Mouse (Mus musculus): ENCODE measurements around the gene Dpy19l3. TPM values are rescaled to one million over a fixed set of nuclear protein-coding genes. Genes with fewer than 3 reads are reported as not detected.

Gene Dpy19l3
- polyA plus RNA-seq, 1 experiment from 2014 or later: 39.2 TPM

DNA sequence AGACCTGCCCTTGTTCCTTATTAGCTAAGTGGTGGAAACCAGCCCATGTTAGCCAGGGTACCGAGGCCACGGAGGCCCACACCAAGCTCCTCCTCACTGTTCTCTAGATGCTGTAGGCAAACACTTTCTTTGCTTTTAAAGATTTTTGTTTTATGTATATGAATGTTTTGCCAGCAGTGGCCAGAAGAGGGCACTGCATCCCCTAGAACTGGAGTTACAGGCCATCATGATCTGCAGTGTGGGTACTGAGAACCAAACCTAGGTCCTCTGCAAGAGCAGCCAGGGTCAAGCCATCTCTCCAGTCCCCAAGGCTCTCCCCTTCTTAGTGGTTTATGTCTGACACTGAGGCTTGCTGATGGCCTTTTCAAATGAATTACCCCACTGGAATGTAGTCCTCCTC lies 31.2 kb downstream of the Dpy19l3 start:
- 94% methylated on average over 2 of the region's 2 CpGs for WGBS
- no peak overlapping the region for H3K4me3 ChIP-seq
- no peak overlapping the region for H3K27ac ChIP-seq (replicated peaks)
- no peaks in the 10 kb centered on the region for H3K27me3 ChIP-seq
- H3K36me3 ChIP-seq: peaks cover 65% of the 10 kb centered on the region
- no peak for ATAC-seq (ENCODE audit: low FRiP score, low read depth)
- no peaks in the 10 kb centered on the region for H3K9me3 ChIP-seq
- H3K4me2 ChIP-seq (replicated peaks): no peak overlapping the region
- no peaks in the 10 kb centered on the region for H3K4me1 ChIP-seq
- H3K9ac ChIP-seq (replicated peaks): no peak overlapping the region

GRCm38 (mm10) chr7:35718421-35719178 lies 35.7 kb downstream of the Dpy19l3 start:
- Histone ChIP-seq H3K4me3 (no peak overlapping the region), H3K36me3 (peaks cover 59% of the 10 kb centered on the region), H3K4me1 (no peaks in the 10 kb centered on the region), H3K9ac (replicated peaks) (no peak overlapping the region), H3K27ac (replicated peaks) (no peak overlapping the region), H3K9me3 (no peaks in the 10 kb centered on the region), H3K27me3 (no peaks in the 10 kb centered on the region), H3K4me2 (replicated peaks) (no peak overlapping the region)
- WGBS: 87% methylated on average over 8 of the region's 8 CpGs
- ATAC-seq (ENCODE audit: low FRiP score, low read depth): no peak

- Histone ChIP-seq H3K4me3 (no peak overlapping the region), H3K36me3 (peaks cover 55% of the 10 kb centered on the region), H3K9ac (replicated peaks) (no peak overlapping the region), H3K4me2 (replicated peaks) (no peak overlapping the region), H3K27me3 (no peaks in the 10 kb centered on the region), H3K27ac (replicated peaks) (no peak overlapping the region), H3K9me3 (no peaks in the 10 kb centered on the region), H3K4me1 (no peaks in the 10 kb centered on the region)
- no peak for ATAC-seq (ENCODE audit: low FRiP score, low read depth)
- WGBS: 90% methylated on average over 5 of the region's 5 CpGs
Measured at GRCm38 (mm10) chr7:35710366-35710765, 43.9 kb downstream of the Dpy19l3 start.

GRCm38 (mm10) chr7:35708101-35708500 lies 46.2 kb downstream of the Dpy19l3 start:
- H3K36me3 ChIP-seq: peaks cover 49% of the 10 kb centered on the region
- 92% methylated on average over 16 of the region's 16 CpGs for WGBS

GRCm38 (mm10) chr7:35699005-35699404 lies 55.2 kb downstream of the Dpy19l3 start:
- no peak for ATAC-seq (ENCODE audit: low FRiP score, low read depth)
- H3K9me3 ChIP-seq: no peaks in the 10 kb centered on the region
- no peaks in the 10 kb centered on the region for H3K4me1 ChIP-seq
- no peaks in the 10 kb centered on the region for H3K27me3 ChIP-seq
- H3K4me2 ChIP-seq (replicated peaks): no peak overlapping the region
- peaks cover 48% of the 10 kb centered on the region for H3K36me3 ChIP-seq
- 94% methylated on average over 8 of the region's 8 CpGs for WGBS
- H3K27ac ChIP-seq (replicated peaks): no peak overlapping the region
- H3K9ac ChIP-seq (replicated peaks): no peak overlapping the region
- no peak overlapping the region for H3K4me3 ChIP-seq

More at GRCm38 (mm10) chr7:35708101-35708500, 46.2 kb downstream of the Dpy19l3 start:
- Histone ChIP-seq H3K27ac (replicated peaks) (no peak overlapping the region), H3K4me2 (replicated peaks) (no peak overlapping the region), H3K4me3 (no peak overlapping the region), H3K9ac (replicated peaks) (no peak overlapping the region), H3K9me3 (no peaks in the 10 kb centered on the region), H3K4me1 (no peaks in the 10 kb centered on the region), H3K27me3 (no peaks in the 10 kb centered on the region)
- no peak for ATAC-seq (ENCODE audit: low FRiP score, low read depth)

DNA sequence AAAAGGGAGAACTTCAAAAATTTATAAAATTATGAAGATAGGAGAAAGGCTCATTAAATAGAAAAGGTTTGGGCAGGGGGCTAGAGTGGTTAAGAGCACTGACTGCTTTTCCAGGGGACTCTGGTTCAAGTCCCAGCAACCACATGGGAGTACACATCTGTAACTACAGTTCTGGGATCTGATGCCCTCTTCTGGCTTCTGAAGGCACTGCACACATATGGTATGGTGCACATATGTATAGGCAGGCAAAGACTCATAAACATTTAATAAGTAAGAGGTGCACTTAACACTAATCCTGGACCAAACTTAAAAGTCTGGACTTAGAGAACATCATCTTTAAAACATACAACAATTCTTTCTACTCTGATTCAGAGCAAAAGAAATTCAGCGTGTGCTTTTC lies 56.2 kb downstream of the Dpy19l3 start:
- 95% methylated on average over 1 of the region's 1 CpGs for WGBS
- Histone ChIP-seq H3K9me3 (no peaks in the 10 kb centered on the region), H3K27ac (replicated peaks) (no peak overlapping the region), H3K9ac (replicated peaks) (no peak overlapping the region), H3K27me3 (no peaks in the 10 kb centered on the region), H3K4me3 (no peak overlapping the region), H3K4me1 (no peaks in the 10 kb centered on the region), H3K4me2 (replicated peaks) (no peak overlapping the region), H3K36me3 (peaks cover 38% of the 10 kb centered on the region)
- no peak for ATAC-seq (ENCODE audit: low FRiP score, low read depth)

DNA sequence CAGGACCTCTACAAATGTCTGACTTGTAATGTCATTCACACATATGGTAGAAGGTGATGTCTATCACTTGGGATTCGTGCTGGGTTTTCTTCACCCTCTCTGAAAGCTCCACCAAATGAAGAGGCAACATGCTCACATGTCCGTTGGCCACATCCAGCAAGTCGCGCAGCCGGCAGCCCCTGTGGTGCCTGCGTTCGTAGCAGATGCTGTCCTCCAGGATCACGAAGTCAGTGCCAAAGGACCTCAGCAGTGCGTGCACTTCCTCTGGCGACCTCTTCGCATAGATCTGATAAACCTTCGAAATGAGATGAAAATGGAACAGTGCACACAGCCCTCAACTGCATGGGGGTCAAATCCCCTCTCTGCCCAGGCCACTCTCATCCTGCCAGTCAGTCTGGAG lies 61.6 kb downstream of the Dpy19l3 start:
- H3K36me3 ChIP-seq: peaks cover 33% of the 10 kb centered on the region
- H3K9ac ChIP-seq (replicated peaks): no peak overlapping the region
- 93% methylated on average over 12 of the region's 12 CpGs for WGBS
- H3K27me3 ChIP-seq: no peaks in the 10 kb centered on the region
- peaks cover 9% of the 10 kb centered on the region for H3K4me1 ChIP-seq
- no peaks in the 10 kb centered on the region for H3K9me3 ChIP-seq
- H3K4me2 ChIP-seq (replicated peaks): no peak overlapping the region
- no peak for ATAC-seq (ENCODE audit: low FRiP score, low read depth)
- H3K27ac ChIP-seq (replicated peaks): no peak overlapping the region
- H3K4me3 ChIP-seq: no peak overlapping the region

DNA sequence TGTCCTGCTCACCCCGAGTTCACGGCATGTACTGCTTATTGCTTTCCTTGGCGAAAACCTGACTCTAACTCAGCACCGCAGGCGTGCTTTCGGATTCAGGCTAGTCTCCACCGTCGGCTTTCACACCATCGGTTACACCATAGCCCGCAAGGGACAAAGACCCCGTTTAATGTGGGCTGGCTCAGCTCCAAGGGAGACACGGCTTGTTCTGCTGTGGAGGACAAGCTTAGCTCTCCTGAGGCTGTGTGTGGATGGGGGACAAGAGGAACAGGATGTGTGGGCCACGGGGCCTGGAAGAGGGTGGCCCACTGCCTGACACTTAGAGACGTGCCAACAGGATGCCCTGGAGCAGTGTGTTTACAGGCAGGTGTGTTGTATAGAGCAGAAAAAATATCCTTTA lies 62.1 kb downstream of the Dpy19l3 start:
- Histone ChIP-seq H3K9ac (replicated peaks) (no peak overlapping the region), H3K4me2 (replicated peaks) (no peak overlapping the region), H3K27me3 (no peaks in the 10 kb centered on the region), H3K9me3 (no peaks in the 10 kb centered on the region), H3K27ac (replicated peaks) (no peak overlapping the region), H3K4me3 (no peak overlapping the region), H3K36me3 (peaks cover 33% of the 10 kb centered on the region), H3K4me1 (peaks cover 14% of the 10 kb centered on the region)
- 85% methylated on average over 14 of the region's 14 CpGs for WGBS
- no peak for ATAC-seq (ENCODE audit: low FRiP score, low read depth)

DNA sequence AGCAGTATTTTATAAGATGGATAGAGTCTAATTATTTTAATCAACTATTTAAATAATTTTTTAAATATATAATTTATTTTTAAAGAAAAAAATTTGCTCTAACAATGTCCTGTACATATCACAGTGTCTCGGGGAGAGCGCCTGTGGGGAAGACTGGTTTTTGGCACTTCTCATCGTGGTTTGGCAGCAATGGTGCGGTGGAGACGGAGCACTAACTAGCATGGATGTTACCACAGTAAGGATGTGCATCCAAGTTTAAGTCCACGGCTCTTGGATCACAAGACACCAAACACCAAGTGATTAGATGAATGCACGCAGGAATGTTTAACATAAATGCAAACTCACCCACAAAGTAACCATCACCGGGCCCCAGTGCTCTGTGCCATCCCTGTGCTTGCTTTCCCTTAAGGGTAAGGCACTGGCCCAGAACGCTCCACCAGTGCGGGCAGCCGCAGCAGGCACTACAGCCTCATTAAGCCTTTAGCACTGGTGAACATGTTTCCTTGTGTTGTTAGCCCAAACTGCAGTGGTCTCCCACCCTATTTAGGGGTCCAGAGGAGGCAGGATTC lies 65.4 kb downstream of the Dpy19l3 start:
- Histone ChIP-seq H3K4me2 (replicated peaks) (no peak overlapping the region), H3K27ac (replicated peaks) (no peak overlapping the region), H3K36me3 (peaks cover 13% of the 10 kb centered on the region), H3K27me3 (0 out of 2 replicates have a peak, but pooled peaks cover 5% of the 10 kb centered on the region), H3K9ac (replicated peaks) (no peak overlapping the region), H3K4me1 (peaks cover 34% of the 10 kb centered on the region), H3K4me3 (no peak overlapping the region), H3K9me3 (no peaks in the 10 kb centered on the region)
- no peak for ATAC-seq (ENCODE audit: low FRiP score, low read depth)
- WGBS: 91% methylated on average over 11 of the region's 11 CpGs

DNA sequence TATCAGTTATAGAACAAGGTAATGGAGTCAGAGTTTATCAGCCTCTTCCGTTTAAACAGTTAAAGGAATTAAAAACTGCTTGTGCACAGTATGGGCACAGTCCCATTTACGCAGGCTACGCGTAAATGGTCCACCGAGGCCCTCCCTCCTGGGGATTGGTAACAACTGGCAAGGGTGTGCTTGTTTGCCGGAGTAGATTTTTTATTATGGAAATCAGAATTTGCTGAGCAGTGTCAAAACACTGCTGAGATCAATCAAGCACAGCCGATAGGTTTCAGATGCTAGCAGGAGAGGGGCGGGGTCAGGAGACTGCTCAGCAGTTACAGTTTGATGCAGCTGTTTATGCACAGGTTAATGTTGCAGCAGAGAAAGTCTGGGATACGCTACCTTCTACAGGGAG lies 66.0 kb downstream of the Dpy19l3 start:
- H3K9ac ChIP-seq (replicated peaks): no peak overlapping the region
- H3K27me3 ChIP-seq: 0 out of 2 replicates have a peak, but pooled peaks cover 5% of the 10 kb centered on the region
- no peak overlapping the region for H3K27ac ChIP-seq (replicated peaks)
- H3K4me3 ChIP-seq: no peak overlapping the region
- no peak overlapping the region for H3K4me2 ChIP-seq (replicated peaks)
- no peak for ATAC-seq (ENCODE audit: low FRiP score, low read depth)
- 61% methylated on average over 9 of the region's 9 CpGs for WGBS
- peaks cover 40% of the 10 kb centered on the region for H3K4me1 ChIP-seq
- H3K36me3 ChIP-seq: peaks cover 13% of the 10 kb centered on the region
- no peaks in the 10 kb centered on the region for H3K9me3 ChIP-seq

DNA sequence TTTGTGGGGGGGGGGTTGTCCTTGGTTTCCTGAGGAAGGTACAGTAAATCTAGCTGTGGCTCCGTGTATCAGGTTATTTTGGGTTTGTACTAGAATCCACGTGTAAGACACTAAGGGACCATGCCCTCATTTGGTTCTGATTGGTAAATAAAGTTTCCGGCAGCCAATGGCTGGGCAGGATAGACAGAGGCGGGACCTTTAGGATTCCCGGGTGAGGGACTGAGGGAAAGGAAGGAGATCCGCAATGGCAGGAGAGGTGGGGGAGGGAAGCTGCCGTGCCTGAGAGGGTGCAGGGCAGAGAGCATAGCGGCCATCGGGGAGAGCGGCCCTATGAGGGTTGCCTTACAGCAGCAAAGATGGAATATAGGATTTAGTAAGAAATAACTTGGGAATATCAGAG lies 67.0 kb downstream of the Dpy19l3 start:
- peak overlapping the region; percentile 29; the same call in 1 of the 2 replicates for H3K4me2 ChIP-seq (replicated peaks)
- H3K9ac ChIP-seq (replicated peaks): no peak overlapping the region
- H3K27ac ChIP-seq (replicated peaks): no peak overlapping the region
- H3K4me3 ChIP-seq: no peak overlapping the region
- peaks cover 11% of the 10 kb centered on the region for H3K36me3 ChIP-seq
- 0 out of 2 replicates have a peak, but pooled peaks cover 5% of the 10 kb centered on the region for H3K27me3 ChIP-seq
- no peaks in the 10 kb centered on the region for H3K9me3 ChIP-seq
- H3K4me1 ChIP-seq: peaks cover 40% of the 10 kb centered on the region
- ATAC-seq (ENCODE audit: low FRiP score, low read depth): peak; percentile 36; the same call in 1 of the 2 replicates
- WGBS: 26% methylated on average over 10 of the region's 10 CpGs

GRCm38 (mm10) chr7:35686756-35687155 lies 67.5 kb downstream of the Dpy19l3 start:
- Histone ChIP-seq H3K27me3 (0 out of 2 replicates have a peak, but pooled peaks cover 5% of the 10 kb centered on the region), H3K4me1 (peaks cover 40% of the 10 kb centered on the region), H3K27ac (replicated peaks) (no peak overlapping the region), H3K4me2 (replicated peaks) (peak overlapping the region; percentile 29; the same call in 1 of the 2 replicates), H3K36me3 (peaks cover 8% of the 10 kb centered on the region; the same call in 1 of the 2 replicates), H3K4me3 (no peak overlapping the region), H3K9ac (replicated peaks) (no peak overlapping the region), H3K9me3 (no peaks in the 10 kb centered on the region)
- 28% methylated on average over 13 of the region's 13 CpGs for WGBS
- ATAC-seq (ENCODE audit: low FRiP score, low read depth): no peak
